Mouse (Mus musculus) hindbrain, postnatal 0 days (tissue): Measurements from ENCODE around the gene Gm37240. TPM values are rescaled to one million over a fixed set of nuclear protein-coding genes. Genes with fewer than 3 reads are reported as not detected.
A peak's percentile ranks its signal among the peaks of the same experiment; 100 is the strongest.
"Not testable (repeated sequence)": the region's sequence is repeated elsewhere in the genome, so short reads cannot be mapped to it uniquely, and the experiment has no call there.

Experiments
- ATAC-seq: fragments of 200-750 bp; cut with Nextera tagmentation; 2 replicates; pipeline ENCODE4 v1.8.0; 2017; ENCODE audit warnings: mild to moderate bottlenecking, moderate TSS enrichment, moderate library complexity
- DNase-seq: peaks from one replicate; pipeline ENCODE4 v3.0.0-alpha.2; 2015; ENCODE audit warnings: low spot score
- H3K27ac ChIP-seq: fragments of 300-500 bp; sonication (generic); 2 replicates; pipeline ENCODE4 v1.5.1; 2014; ENCODE audit warnings: mild to moderate bottlenecking
- H3K27me3 ChIP-seq: fragments of 300-500 bp; sonication (generic); 2 replicates; pipeline ENCODE4 v1.6.1; 2014; ENCODE audit warnings: low read length, mixed read lengths; ENCODE audit not compliant: insufficient read depth
- H3K36me3 ChIP-seq: fragments of 300-500 bp; sonication (generic); 2 replicates; pipeline ENCODE4 v1.6.1; 2014; ENCODE audit warnings: low read length, mixed read lengths; ENCODE audit not compliant: insufficient read depth
- H3K4me1 ChIP-seq: fragments of 300-500 bp; sonication (generic); 2 replicates; pipeline ENCODE4 v1.6.1; 2014; ENCODE audit warnings: antibody characterized with exemption, low read length, mixed read lengths; ENCODE audit not compliant: insufficient read depth
- H3K4me2 ChIP-seq: fragments of 300-500 bp; sonication (generic); 2 replicates; pipeline ENCODE4 v1.6.1; 2014; ENCODE audit warnings: low read depth, mild to moderate bottlenecking, low read length, moderate library complexity, mixed read lengths
- H3K4me3 ChIP-seq: fragments of 300-500 bp; sonication (generic); 2 replicates; pipeline ENCODE4 v1.5.1; 2014; ENCODE audit warnings: low read length
- H3K9ac ChIP-seq: fragments of 300-500 bp; sonication (generic); replicated peaks from 2 replicates; pipeline ENCODE4 v1.6.1; 2014; ENCODE audit warnings: mild to moderate bottlenecking, low read length, moderate library complexity, mixed read lengths
- H3K9me3 ChIP-seq: fragments of 300-500 bp; sonication (generic); 2 replicates; pipeline ENCODE4 v1.6.1; 2016; ENCODE audit warnings: low read length, mixed read lengths
- CTCF ChIP-seq: IDR thresholded peaks from 2 replicates; pipeline ENCODE4 v1.5.1; 2016; ENCODE audit warnings: antibody characterized with exemption, control low read depth, low read depth
- WGBS: fragments of 180-500 bp; shearing (Covaris S2); extraction: QIAGEN DNeasy Blood & Tissue Kit; methylation state at CpG from one replicate; pipeline ENCODE4 v1.1.7; 2014; 5-methylcytosine and 5-hydroxymethylcytosine counted together
- polyA plus RNA-seq: library from polyadenylated mRNA; unstranded; fragments of >200 nt; fragmentation: Nextera tagmentation; extraction: Ambion mirVana; gene quantifications from 2 replicates; pipeline ENCODE4 v1.2.1, GENCODE M21; 2015
- total RNA-seq: library from RNA; depleted of rRNA; stranded (reverse); fragments of >200 nt; gene quantifications from 2 replicates; pipeline ENCODE4 v1.2.3, GENCODE M21; 2014

Gene Gm37240
- total and polyA plus RNA-seq, 2 experiments from 2014 or later, result 1.5 TPM; not detected in 1

GRCm38 (mm10) chr3:85573216-85573863, 314.0 kb downstream of the Gm37240 start:
- Histone ChIP-seq H3K9ac (no peak overlapping the region), H3K4me1 (no peaks in the 10 kb centered on the region), H3K9me3 (no peaks in the 10 kb centered on the region), H3K27me3 (no peaks in the 10 kb centered on the region), H3K27ac (no peak overlapping the region), H3K4me3 (peak overlapping the region; percentile 68), H3K4me2 (peak overlapping the region; percentile 55), H3K36me3 (no peaks in the 10 kb centered on the region)
- 24% methylated on average over 6 of the region's 6 CpGs for WGBS
- no peak for TF ChIP-seq CTCF
- ATAC-seq (no peak), DNase-seq (no peak)

- H3K27ac ChIP-seq, H3K4me1 ChIP-seq, H3K27me3 ChIP-seq, H3K36me3 ChIP-seq, H3K9ac ChIP-seq, H3K4me3 ChIP-seq, DNase-seq, H3K9me3 ChIP-seq, H3K4me2 ChIP-seq, ATAC-seq: not testable (repeated sequence)
- 95% methylated on average over 8 of the region's 8 CpGs for WGBS
Measured at GRCm38 (mm10) chr3:85572502-85572901, 314.8 kb downstream of the Gm37240 start.

- H3K4me1 ChIP-seq, result no peaks in the 10 kb centered on the region
- H3K9me3 ChIP-seq, result no peaks in the 10 kb centered on the region
- no peak overlapping the region for H3K9ac ChIP-seq
- no peak overlapping the region for H3K27ac ChIP-seq
- peak; percentile 85 for DNase-seq
- H3K36me3 ChIP-seq, result no peaks in the 10 kb centered on the region
- no peak overlapping the region for H3K4me3 ChIP-seq
- no peak overlapping the region for H3K4me2 ChIP-seq
- ATAC-seq, result no peak
- peak; percentile 79 for TF ChIP-seq CTCF
- WGBS, result 61% methylated on average over 2 of the region's 2 CpGs
- no peaks in the 10 kb centered on the region for H3K27me3 ChIP-seq
Measured at GRCm38 (mm10) chr3:85571276-85571675, 316.0 kb downstream of the Gm37240 start.

- Histone ChIP-seq H3K4me2 (no peak overlapping the region), H3K27ac (no peak overlapping the region), H3K9ac (no peak overlapping the region), H3K4me1 (no peaks in the 10 kb centered on the region), H3K27me3 (no peaks in the 10 kb centered on the region), H3K9me3 (no peaks in the 10 kb centered on the region), H3K36me3 (no peaks in the 10 kb centered on the region), H3K4me3 (no peak overlapping the region)
- TF ChIP-seq CTCF, result no peak
- WGBS, result 67% methylated on average over 2 of the region's 2 CpGs
- ATAC-seq (no peak), DNase-seq (no peak)
Measured at GRCm38 (mm10) chr3:85564603-85565002, 322.7 kb downstream of the Gm37240 start.

- H3K9ac ChIP-seq, result no peak overlapping the region
- H3K27me3 ChIP-seq, result no peaks in the 10 kb centered on the region
- H3K27ac ChIP-seq, result no peak overlapping the region
- TF ChIP-seq CTCF, result no peak
- H3K36me3 ChIP-seq, result no peaks in the 10 kb centered on the region
- DNase-seq (no peak), ATAC-seq (no peak)
- no peak overlapping the region for H3K4me3 ChIP-seq
- no peaks in the 10 kb centered on the region for H3K9me3 ChIP-seq
- 73% methylated on average over 6 of the region's 6 CpGs for WGBS
- H3K4me2 ChIP-seq, result no peak overlapping the region
- H3K4me1 ChIP-seq, result 0 out of 2 replicates have a peak, but pooled peaks cover 4% of the 10 kb centered on the region
Measured at GRCm38 (mm10) chr3:85553731-85554277, 333.5 kb downstream of the Gm37240 start.

GRCm38 (mm10) chr3:85551352-85551751, 336.0 kb downstream of the Gm37240 start:
- 34% methylated on average over 2 of the region's 2 CpGs for WGBS
- peak; percentile 62 for DNase-seq
- ATAC-seq, result peak; percentile 82

GRCm38 (mm10) chr3:85550312-85550711, 337.0 kb downstream of the Gm37240 start:
- H3K27ac ChIP-seq, result no peak overlapping the region
- H3K36me3 ChIP-seq, result no peaks in the 10 kb centered on the region
- H3K4me2 ChIP-seq, result no peak overlapping the region
- no peak for DNase-seq
- no peak overlapping the region for H3K4me3 ChIP-seq
- H3K9ac ChIP-seq, result no peak overlapping the region
- TF ChIP-seq CTCF, result no peak
- ATAC-seq, result no peak
- H3K9me3 ChIP-seq, result no peaks in the 10 kb centered on the region
- H3K27me3 ChIP-seq, result no peaks in the 10 kb centered on the region
- 0 out of 2 replicates have a peak, but pooled peaks cover 4% of the 10 kb centered on the region for H3K4me1 ChIP-seq
- WGBS, result 70% methylated on average over 4 of the region's 4 CpGs

More at GRCm38 (mm10) chr3:85551352-85551751, 336.0 kb downstream of the Gm37240 start:
- no peaks in the 10 kb centered on the region for H3K9me3 ChIP-seq
- no peak overlapping the region for H3K4me2 ChIP-seq
- H3K36me3 ChIP-seq, result no peaks in the 10 kb centered on the region
- no peak overlapping the region for H3K27ac ChIP-seq
- no peak overlapping the region for H3K9ac ChIP-seq
- no peak for TF ChIP-seq CTCF
- H3K4me1 ChIP-seq, result 0 out of 2 replicates have a peak, but pooled peaks cover 4% of the 10 kb centered on the region
- no peak overlapping the region for H3K4me3 ChIP-seq
- H3K27me3 ChIP-seq, result no peaks in the 10 kb centered on the region
